Mouse (Mus musculus) limb, embryonic 14.5 days (tissue): ENCODE measurements around the gene Oas3. TPM values are rescaled to one million over a fixed set of nuclear protein-coding genes. Genes with fewer than 3 reads are reported as not detected.

Source experiments
- ATAC-seq: fragments of 200-750 bp; cut with Nextera tagmentation; 2 replicates; pipeline ENCODE4 v1.8.0; 2017; ENCODE audit warnings: low read depth, moderate number of reproducible peaks, moderate TSS enrichment; ENCODE audit not compliant: low FRiP score
- DNase-seq: peaks from one replicate; pipeline ENCODE4 v3.0.0-alpha.2; 2015; ENCODE audit warnings: low spot score
- H3K27ac ChIP-seq: fragments of 300-500 bp; sonication (generic); replicated peaks from 2 replicates; pipeline ENCODE4 v1.5.1; 2014; ENCODE audit warnings: low read depth, mild to moderate bottlenecking, low read length, moderate library complexity, mixed read lengths
- H3K27me3 ChIP-seq: fragments of 300-500 bp; sonication (generic); 2 replicates; pipeline ENCODE4 v1.6.1; 2014; ENCODE audit warnings: low read length, mixed read lengths; ENCODE audit not compliant: control insufficient read depth, insufficient read depth
- H3K36me3 ChIP-seq: fragments of 300-500 bp; sonication (generic); 2 replicates; pipeline ENCODE4 v1.6.1; 2014; ENCODE audit warnings: mild to moderate bottlenecking, low read length, moderate library complexity, mixed read lengths; ENCODE audit not compliant: control insufficient read depth, insufficient read depth
- H3K4me1 ChIP-seq: fragments of 300-500 bp; sonication (generic); 2 replicates; pipeline ENCODE4 v1.6.1; 2014; ENCODE audit warnings: antibody characterized with exemption, low read length, mixed read lengths; ENCODE audit not compliant: control insufficient read depth, insufficient read depth
- H3K4me2 ChIP-seq: fragments of 300-500 bp; sonication (generic); replicated peaks from 2 replicates; pipeline ENCODE4 v1.6.1; 2014; ENCODE audit warnings: low read depth, mild to moderate bottlenecking, low read length, moderate library complexity; ENCODE audit not compliant: severe bottlenecking
- H3K4me3 ChIP-seq: fragments of 300-500 bp; sonication (generic); replicated peaks from 2 replicates; pipeline ENCODE4 v1.5.1; 2014; ENCODE audit warnings: low read length
- H3K9ac ChIP-seq: fragments of 300-500 bp; sonication (generic); 2 replicates; pipeline ENCODE4 v1.6.1; 2014; ENCODE audit warnings: mild to moderate bottlenecking, low read depth, low read length, moderate library complexity; ENCODE audit not compliant: severe bottlenecking
- H3K9me3 ChIP-seq: fragments of 300-500 bp; sonication (generic); 2 replicates; pipeline ENCODE4 v1.6.1; 2016; ENCODE audit warnings: low read length; ENCODE audit not compliant: control insufficient read depth
- POLR2A ChIP-seq: fragments of 200-500 bp; IDR thresholded peaks from 2 replicates; pipeline ENCODE4 v1.8.0; 2012; ENCODE audit warnings: inconsistent platforms, mild to moderate bottlenecking, moderate library complexity, borderline replicate concordance; ENCODE audit not compliant: insufficient read depth, insufficient read length; ENCODE audit errors: extremely low read depth
- WGBS: fragments of 180-500 bp; shearing (Covaris S2); extraction: QIAGEN DNeasy Blood & Tissue Kit; methylation state at CpG from one replicate; pipeline ENCODE4 v1.1.7; 2014; 5-methylcytosine and 5-hydroxymethylcytosine counted together
- polyA plus RNA-seq, 2 experiments: library from polyadenylated mRNA; depleted of rRNA in 1 of 2; stranded (reverse) in 1 of 2; unstranded in 1 of 2; fragments of >200 nt; fragmentation: Nextera tagmentation in 1 of 2; extraction: Ambion mirVana in 1 of 2; gene quantifications; 2 replicates each; pipeline versions ENCODE4 v1.2.1 to v1.2.3; 2012 to 2014

Gene Oas3
- polyA plus RNA-seq, 2 experiments = 0.11 to 0.22 TPM

DNA sequence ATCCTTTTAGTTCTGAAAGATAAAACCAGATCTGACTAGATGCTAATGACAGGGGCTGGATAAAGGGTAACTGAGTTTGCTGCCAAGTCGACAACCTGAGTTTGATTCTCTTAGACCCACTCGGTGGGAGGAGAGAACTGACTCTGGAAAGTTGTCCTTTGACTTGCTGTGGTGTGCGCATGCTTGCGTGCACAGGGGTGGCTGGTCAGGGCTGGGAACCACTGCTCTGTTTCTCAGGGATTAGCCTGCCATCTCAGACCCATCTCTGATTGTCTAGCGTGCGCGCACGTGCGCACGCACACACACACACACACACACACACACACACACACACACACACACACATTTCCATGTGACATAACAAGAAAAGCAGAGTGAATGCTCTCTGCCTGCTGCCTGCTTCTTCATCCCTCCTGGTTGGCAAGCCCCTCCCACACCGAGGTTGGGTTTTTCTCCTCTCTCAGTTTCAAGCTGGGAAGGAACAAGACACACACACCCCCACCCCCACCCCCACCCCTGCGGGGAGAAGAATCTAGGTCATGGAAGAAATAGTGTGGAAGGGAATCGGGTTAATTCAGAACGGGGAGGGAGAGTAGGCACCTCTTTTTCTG lies 43.0 kb downstream of the Oas3 start:
- Histone ChIP-seq H3K27ac (no peak overlapping the region), H3K4me1 (no peaks in the 10 kb centered on the region), H3K4me3 (no peak overlapping the region), H3K4me2 (no peak overlapping the region), H3K27me3 (no peaks in the 10 kb centered on the region), H3K9ac (no peak overlapping the region), H3K36me3 (no peaks in the 10 kb centered on the region), H3K9me3 (no peaks in the 10 kb centered on the region)
- DNase-seq (no peak), ATAC-seq (no peak)
- TF ChIP-seq POLR2A = no peak
- 64% methylated on average over 12 of the region's 14 CpGs for WGBS

DNA sequence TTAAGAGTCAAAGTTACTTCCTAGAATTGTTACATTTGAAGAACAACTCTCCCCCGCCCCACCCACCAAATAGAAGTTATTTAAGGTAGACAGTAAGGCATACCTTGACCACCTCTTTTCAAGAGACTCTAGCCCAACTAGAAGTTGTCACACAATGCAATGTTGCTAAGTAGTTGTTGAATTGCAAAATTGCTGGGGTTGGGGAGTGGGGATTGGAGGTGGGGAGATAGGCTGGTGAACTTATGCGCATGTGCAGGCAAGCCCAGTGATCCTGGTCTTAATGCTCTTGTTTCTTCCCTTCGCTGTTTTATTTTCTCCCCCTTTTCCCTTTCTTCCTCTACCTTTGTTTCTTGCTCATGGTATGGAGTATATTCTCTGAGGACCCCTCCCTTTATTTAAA lies 43.8 kb downstream of the Oas3 start:
- no peaks in the 10 kb centered on the region for H3K36me3 ChIP-seq
- DNase-seq (no peak), ATAC-seq (no peak)
- H3K9ac ChIP-seq = no peak overlapping the region
- no peaks in the 10 kb centered on the region for H3K4me1 ChIP-seq
- WGBS = 88% methylated on average over 3 of the region's 3 CpGs
- no peak overlapping the region for H3K4me2 ChIP-seq
- TF ChIP-seq POLR2A = no peak
- H3K9me3 ChIP-seq = no peaks in the 10 kb centered on the region
- no peak overlapping the region for H3K4me3 ChIP-seq
- no peak overlapping the region for H3K27ac ChIP-seq
- no peaks in the 10 kb centered on the region for H3K27me3 ChIP-seq

- TF ChIP-seq POLR2A = no peak
- 56% methylated on average over 1 of the region's 1 CpGs for WGBS
- Histone ChIP-seq H3K27me3 (no peaks in the 10 kb centered on the region), H3K27ac (no peak overlapping the region), H3K9me3 (no peaks in the 10 kb centered on the region), H3K4me3 (no peak overlapping the region), H3K9ac (no peak overlapping the region), H3K4me2 (no peak overlapping the region), H3K4me1 (no peaks in the 10 kb centered on the region), H3K36me3 (no peaks in the 10 kb centered on the region)
- DNase-seq (no peak), ATAC-seq (no peak)
These were observed 44.7 kb downstream of the Oas3 start for GRCm38 (mm10) chr5:120732740-120733139.

- no peak for ATAC-seq
- no peaks in the 10 kb centered on the region for H3K27me3 ChIP-seq
- no peaks in the 10 kb centered on the region for H3K36me3 ChIP-seq
- H3K4me1 ChIP-seq = no peaks in the 10 kb centered on the region
- WGBS = 78% methylated on average over 10 of the region's 10 CpGs
- H3K9ac ChIP-seq = no peak overlapping the region
- DNase-seq = no peak
- no peak overlapping the region for H3K4me3 ChIP-seq
- H3K9me3 ChIP-seq = no peaks in the 10 kb centered on the region
- no peak for TF ChIP-seq POLR2A
- no peak overlapping the region for H3K4me2 ChIP-seq
- no peak overlapping the region for H3K27ac ChIP-seq
These were observed 48.1 kb downstream of the Oas3 start for GRCm38 (mm10) chr5:120729319-120729718.

GRCm38 (mm10) chr5:120725811-120726455 lies 51.5 kb downstream of the Oas3 start:
- no peak overlapping the region for H3K9ac ChIP-seq
- H3K36me3 ChIP-seq = no peaks in the 10 kb centered on the region
- H3K4me1 ChIP-seq = no peaks in the 10 kb centered on the region
- ATAC-seq = no peak
- 58% methylated on average over 12 of the region's 12 CpGs for WGBS
- no peak overlapping the region for H3K4me2 ChIP-seq
- H3K27ac ChIP-seq = no peak overlapping the region
- TF ChIP-seq POLR2A = no peak
- H3K27me3 ChIP-seq = no peaks in the 10 kb centered on the region
- H3K9me3 ChIP-seq = no peaks in the 10 kb centered on the region
- DNase-seq = no peak
- H3K4me3 ChIP-seq = no peak overlapping the region
